Mouse (Mus musculus): Measurements from ENCODE around the gene Npvf. TPM values are rescaled to one million over a fixed set of nuclear protein-coding genes. Genes with fewer than 3 reads are reported as not detected.
A peak's percentile ranks its signal among the peaks of the same experiment; 100 is the strongest.
"Not testable (repeated sequence)": the region's sequence is repeated elsewhere in the genome, so short reads cannot be mapped to it uniquely, and the experiment has no call there.

Gene Npvf
- polyA plus RNA-seq, 1 experiment from 2014 or later, result not detected

GRCm38 (mm10) chr6:50640377-50640776 lies 13.9 kb downstream of the Npvf start:
- DNase-seq (ENCODE audit: low read depth, low spot score), result no peak
- CTCF ChIA-PET, result interaction anchor here (0.6 to 2.1 kb wide), 4 partner anchors 12 to 43 kb away, joined by 3 to 6 read pairs (median 3); partner anchors contain the start of gene Npvf

GRCm38 (mm10) chr6:50639656-50640055 lies 14.6 kb downstream of the Npvf start:
- POLR2A ChIA-PET, result no interaction called here
- CTCF ChIA-PET, result interaction anchor here (0.8 to 2.1 kb wide), 3 partner anchors 11 to 42 kb away, joined by 3 to 6 read pairs (median 3); no protein-coding TSS in a partner anchor
- in situ Hi-C loops (cut with MboI; ENCODE audit: low pct_unique_long_range_greater_than_20kb), result no loop called here
- no peak for DNase-seq (ENCODE audit: low read depth, low spot score)
- ATAC-seq, result no peak
- no peaks in the 10 kb centered on the region for H3K27me3 ChIP-seq
- no peak for TF ChIP-seq CTCF (IDR thresholded peaks at IDR 0.05)

More at GRCm38 (mm10) chr6:50640377-50640776, 13.9 kb downstream of the Npvf start:
- H3K27me3 ChIP-seq, result no peaks in the 10 kb centered on the region
- in situ Hi-C loops (cut with MboI; ENCODE audit: low pct_unique_long_range_greater_than_20kb), result no loop called here
- ATAC-seq, result no peak
- TF ChIP-seq CTCF (IDR thresholded peaks at IDR 0.05), result peak; percentile 41
- POLR2A ChIA-PET, result no interaction called here

DNA sequence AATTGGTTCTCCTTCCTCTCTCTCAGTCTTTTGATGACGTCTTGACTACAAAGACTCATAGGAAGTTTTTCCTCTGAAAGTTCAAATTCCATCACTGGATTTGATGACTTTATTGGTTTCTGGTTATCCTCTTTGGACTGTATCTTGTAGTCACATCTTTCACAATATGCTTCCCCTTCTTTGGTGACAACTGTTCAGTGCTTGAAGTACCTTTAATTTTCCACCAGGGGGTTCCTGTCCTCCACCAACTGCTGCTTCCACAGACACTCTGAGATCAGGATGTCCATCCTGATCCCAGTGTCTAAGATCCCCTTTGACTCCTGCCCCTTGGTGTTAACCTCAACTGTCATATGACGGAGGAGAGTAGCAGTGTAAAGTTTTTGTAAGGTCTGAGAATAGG lies 28.1 kb downstream of the Npvf start:
- DNase-seq (ENCODE audit: low read depth, low spot score); in situ Hi-C loops (cut with MboI; ENCODE audit: low pct_unique_long_range_greater_than_20kb); POLR2A ChIA-PET; CTCF ChIA-PET; H3K27me3 ChIP-seq; ATAC-seq: not testable (repeated sequence)
- peak; percentile 35 for TF ChIP-seq CTCF (IDR thresholded peaks at IDR 0.05)

GRCm38 (mm10) chr6:50618273-50618672 lies 36.0 kb downstream of the Npvf start:
- ATAC-seq; POLR2A ChIA-PET; in situ Hi-C loops (cut with MboI; ENCODE audit: low pct_unique_long_range_greater_than_20kb); CTCF ChIA-PET; DNase-seq (ENCODE audit: low read depth, low spot score); H3K27me3 ChIP-seq: not testable (repeated sequence)
- peak; percentile 31 for TF ChIP-seq CTCF (IDR thresholded peaks at IDR 0.05)

DNA sequence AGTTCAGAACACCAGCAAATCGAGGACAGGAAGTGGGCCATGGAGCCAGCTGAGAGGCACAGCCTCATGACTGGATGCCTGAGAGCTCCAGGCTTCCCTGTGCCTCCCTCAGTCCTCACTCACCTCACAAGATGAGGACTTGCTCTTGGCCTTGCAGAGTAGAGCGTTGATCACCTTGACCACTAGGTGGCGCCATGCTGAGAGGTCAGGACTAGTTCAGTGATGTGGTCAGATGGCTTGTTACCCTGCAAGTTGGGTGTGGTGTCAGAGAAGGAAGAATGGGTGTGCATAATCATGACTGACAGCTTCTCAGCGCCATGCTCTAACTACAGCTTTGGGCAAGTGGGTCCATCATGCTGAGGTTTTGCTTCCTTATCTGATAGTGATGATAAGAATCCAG lies 52.6 kb downstream of the Npvf start:
- no peak for DNase-seq (ENCODE audit: low read depth, low spot score)
- no peak for ATAC-seq
- H3K27me3 ChIP-seq, result peaks cover 10% of the 10 kb centered on the region
- CTCF ChIA-PET, result interaction anchor here (1.0 kb wide), 1 partner anchor 10 kb away, joined by 3 read pairs; no protein-coding TSS in a partner anchor
- in situ Hi-C loops (cut with MboI; ENCODE audit: low pct_unique_long_range_greater_than_20kb), result no loop called here
- POLR2A ChIA-PET, result interaction anchor here (0.6 kb wide), 1 partner anchor 1778 kb away, joined by 3 read pairs; no protein-coding TSS in a partner anchor
- peak; percentile 82 for TF ChIP-seq CTCF (IDR thresholded peaks at IDR 0.05)

Other genes starting within 250 kb of the Npvf start
- 117 TPM for gene Osbpl3, start 198.2 kb downstream of the Npvf start, polyA plus RNA-seq (2021)
- 46.1 TPM for gene Cycs, start 87.9 kb downstream of the Npvf start, polyA plus RNA-seq (2021)
- 0.51 TPM for gene 4921507P07Rik, start 57.8 kb downstream of the Npvf start, polyA plus RNA-seq (2021)